Mouse (Mus musculus) C2C12 (cell line): Measurements from ENCODE around the gene Slc2a5.

Experiments
- CTCF ChIP-seq: IDR thresholded peaks from one replicate; pipeline ENCODE4 v1.5.1; 2011; ENCODE audit not compliant: control insufficient read depth, insufficient read depth, insufficient read length
- MAX ChIP-seq: IDR thresholded peaks from one replicate; pipeline ENCODE4 v1.6.1; 2011; ENCODE audit warnings: mild to moderate bottlenecking, control low read depth
- MYOD1 ChIP-seq: IDR thresholded peaks from one replicate; pipeline ENCODE4 v1.6.1; 2011; ENCODE audit warnings: low read depth; ENCODE audit not compliant: control insufficient read depth, insufficient read length
- MYOG ChIP-seq: IDR thresholded peaks from one replicate; pipeline ENCODE4 v1.6.1; 2011; ENCODE audit not compliant: control insufficient read depth, insufficient read length; ENCODE audit errors: extremely low read depth

- TF ChIP-seq CTCF (no peak), MYOG (no peak), MAX (no peak), MYOD1 (no peak)
Observed at GRCm38 (mm10) chr4:150135254-150135653, 16.2 kb downstream of the Slc2a5 start.
